Mouse (Mus musculus) E14TG2a.4 (cell line): ENCODE results near the gene Ptprt.

ENCODE experiments used
- CTCF ChIP-seq: conservative IDR thresholded peaks from 2 replicates; pipeline ENCODE4 v1.5.1; 2014; ENCODE audit warnings: low read length
- NANOG ChIP-seq: IDR thresholded peaks from 2 replicates; pipeline ENCODE4 v1.6.1; 2014; ENCODE audit warnings: borderline replicate concordance, low read length, mixed read lengths

DNA sequence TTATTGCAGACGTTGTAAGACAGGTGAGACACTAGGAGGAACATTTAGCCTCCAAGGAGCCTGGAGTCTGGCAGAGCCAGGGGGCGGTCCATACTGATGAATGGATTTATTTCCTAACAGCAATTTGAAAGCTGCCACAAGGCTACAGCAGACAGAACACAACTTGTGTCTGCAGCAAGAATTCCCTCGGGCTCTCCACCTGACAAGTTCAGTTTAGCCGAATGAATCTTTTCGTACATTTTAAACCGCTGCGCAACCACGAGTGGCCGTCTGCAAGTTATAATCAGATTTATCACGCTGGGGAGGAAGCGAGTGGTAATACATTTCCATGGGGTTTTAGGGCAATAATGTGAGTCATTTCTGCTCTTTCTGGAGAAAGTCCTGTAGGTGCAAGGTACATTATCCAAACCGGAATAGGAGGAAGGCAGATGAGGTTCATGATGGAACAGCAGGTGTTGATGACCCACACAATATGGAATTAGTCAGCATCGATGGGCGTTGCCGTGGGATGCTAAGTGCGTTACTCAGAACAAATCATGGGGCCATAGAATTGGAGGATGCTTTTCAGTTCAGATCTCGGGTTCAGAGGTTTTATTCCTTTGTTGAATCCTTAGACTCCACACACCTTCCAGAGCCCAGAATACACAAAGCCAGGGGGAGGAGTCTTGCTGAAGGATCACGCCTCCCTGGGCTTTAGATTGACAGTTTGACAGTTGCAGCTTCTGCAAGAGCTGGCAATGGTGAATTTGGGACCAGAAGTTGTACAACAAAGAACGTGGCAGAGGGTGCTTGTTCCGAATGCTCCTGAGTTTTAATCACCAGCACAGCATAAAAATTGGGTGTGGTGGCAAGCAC lies 478.1 kb downstream of the Ptprt start:
- TF ChIP-seq CTCF (no peak), NANOG (no peak)
